25 mouse cellular contexts compared by ENCODE assay signal in genomic region chr3:127679703-127680102, GRCm38 (mm10). TPM values are rescaled to one million over a fixed set of nuclear protein-coding genes. Genes with fewer than 3 reads are reported as not detected.
A peak's percentile ranks its signal among the peaks of the same experiment; 100 is the strongest.
DNase-seq lines count a peak whose midpoint lies in the region; ATAC-seq and TF ChIP-seq lines count a peak whose summit lies in the region.
"Had no signal": no experiment of that assay in that cellular context is flagged by ENCODE, and none has a peak within 500 bp of the region (broad histone marks: within the 10 kb centered on the region; RNA-seq: fewer than 3 reads in every experiment).

No protein-coding gene starts in this region.

- H3K4me1 ChIP-seq in kidney, embryonic 15.5 days = no peaks in the 10 kb centered on the region
- H3K4me1 ChIP-seq in testis, adult 2 months (ENCODE audit: control insufficient read depth, insufficient read depth, low read length) = peaks cover 6% of the 10 kb centered on the region
- H3K4me1 ChIP-seq: embryonic facial prominence, embryonic 13.5 days; forebrain, embryonic 12.5 days; heart, embryonic 13.5 days; hindbrain, embryonic 12.5 days had no signal

- 88% methylated on average over 15 of the region's 15 CpGs for WGBS in kidney, embryonic 15.5 days

- no peaks in the 10 kb centered on the region for H3K9me3 ChIP-seq in kidney, embryonic 15.5 days (replicated peaks)
- H3K9me3 ChIP-seq: embryonic facial prominence, embryonic 13.5 days; forebrain, embryonic 12.5 days; heart, embryonic 13.5 days; hindbrain, embryonic 12.5 days had no signal

- intact Hi-C loops in heart, postnatal 10 days (cut with DNase I) = no loop called here

- H3K4me2 ChIP-seq in kidney, embryonic 15.5 days = no peak overlapping the region
- H3K4me2 ChIP-seq: embryonic facial prominence, embryonic 13.5 days; forebrain, embryonic 12.5 days; heart, embryonic 13.5 days; hindbrain, embryonic 12.5 days had no signal

- no peak overlapping the region for H3K27ac ChIP-seq in kidney, embryonic 15.5 days
- H3K27ac ChIP-seq in testis, adult 2 months (ENCODE audit: control insufficient read depth, insufficient read depth, low read depth, low read length) = no peak overlapping the region
- H3K27ac ChIP-seq: embryonic facial prominence, embryonic 13.5 days; forebrain, embryonic 12.5 days; gastrocnemius, adult 2 months; heart, embryonic 13.5 days; hindbrain, embryonic 12.5 days had no signal

- H3K9ac ChIP-seq in kidney, embryonic 15.5 days = no peak overlapping the region
- H3K9ac ChIP-seq: embryonic facial prominence, embryonic 13.5 days; forebrain, embryonic 12.5 days; heart, embryonic 13.5 days; hindbrain, embryonic 12.5 days had no signal

- DNase-seq in heart, adult 11 months = peak; percentile 64
- DNase-seq in heart, postnatal 10 days = no peak
- DNase-seq in kidney, adult 8-10 months = peak; percentile 12 to 28
- DNase-seq in testis, postnatal 10 days (ENCODE audit: low spot score) = no peak
- no peak for DNase-seq in frontal cortex, adult 2 months (ENCODE audit: extremely low spot score in 1 of 2, low spot score in 1 of 2)
- DNase-seq: adrenal gland, adult 2 months; adrenal gland, postnatal 25 days; B cell, adult 2 months; cerebellum, adult 18-20 months; cerebellum, adult 9-11 months; cerebellum, postnatal 36 days; gastrocnemius, adult 2 months; gastrocnemius, postnatal 25 days; heart, postnatal 4 days had no signal

- H3K27me3 ChIP-seq in kidney, embryonic 15.5 days = no peaks in the 10 kb centered on the region
- no peaks in the 10 kb centered on the region for H3K27me3 ChIP-seq in testis, adult 2 months (ENCODE audit: control insufficient read depth, insufficient read depth, low read length)
- H3K27me3 ChIP-seq: embryonic facial prominence, embryonic 13.5 days; heart, embryonic 13.5 days had no signal

- TF ChIP-seq POLR2A in testis, adult 2 months (IDR thresholded peaks at IDR 0.05; ENCODE audit: control insufficient read depth, low read depth, low read length) = no peak

- H3K36me3 ChIP-seq in kidney, embryonic 15.5 days = no peaks in the 10 kb centered on the region
- H3K36me3 ChIP-seq in testis, adult 2 months (ENCODE audit: control insufficient read depth, insufficient read depth, low read length) = no peaks in the 10 kb centered on the region
- H3K36me3 ChIP-seq: embryonic facial prominence, embryonic 13.5 days; forebrain, embryonic 12.5 days; heart, embryonic 13.5 days; hindbrain, embryonic 12.5 days had no signal

- ATAC-seq in kidney, embryonic 15.5 days (replicated peaks; ENCODE audit: low FRiP score) = no peak
- ATAC-seq: CD4-positive, CD25-positive, alpha-beta regulatory T cell, adult 4 months; forebrain, embryonic 16.5 days; hindbrain, embryonic 16.5 days had no signal

- TF ChIP-seq CTCF in testis, adult 2 months (IDR thresholded peaks at IDR 0.05; ENCODE audit: control insufficient read depth, insufficient read depth, insufficient replicate concordance, low read depth, low read length) = no peak

- no peak overlapping the region for H3K4me3 ChIP-seq in kidney, embryonic 15.5 days (replicated peaks)
- peak overlapping the region; percentile 74 for H3K4me3 ChIP-seq in testis, adult 2 months (ENCODE audit: control insufficient read depth, low read depth, low read length)
- H3K4me3 ChIP-seq: embryonic facial prominence, embryonic 13.5 days; forebrain, embryonic 12.5 days; gastrocnemius, adult 2 months; heart, embryonic 13.5 days; hindbrain, embryonic 12.5 days had no signal

RNA-seq across cellular contexts. Expression of gene Neurog2, which starts 46.8 kb away (rescaled TPM):
- not detected for total RNA-seq in heart, postnatal 10 days (2021)
- polyA plus RNA-seq in kidney, embryonic 15.5 days (2015; fragmentation: Nextera tagmentation; extraction: Ambion mirVana) = not detected in 2 replicates
- polyA plus RNA-seq in testis, adult 2 months (2012; rRNA removed) = 0.12 TPM in 2 replicates
- polyA plus RNA-seq in frontal cortex, adult 2 months (2012; rRNA removed) = 0.62 and 1.1 TPM in 2 replicates
- total RNA-seq: adrenal gland, adult 2 months; adrenal gland, postnatal 25 days; gastrocnemius, adult 2 months; gastrocnemius, postnatal 25 days; granulocyte monocyte progenitor cell, adult 5-6 weeks; heart, postnatal 4 days had no signal
- polyA plus RNA-seq: adrenal gland, adult 2 months; CD4-positive, CD25-positive, alpha-beta regulatory T cell, adult 4 months; heart, embryonic 13.5 days; heart, postnatal 0 days had no signal

Comparison
In these comparisons a context has a peak if more than half of its experiments do, and no peak if none do; other contexts are left out.
1. DNase-seq: peak in heart, adult 11 months (single experiment) and kidney, adult 8-10 months (2 of 2); none in heart, postnatal 10 days (0 of 2), testis, postnatal 10 days (single experiment) and frontal cortex, adult 2 months (0 of 2).